8 mouse cellular contexts compared by ENCODE assay signal in genomic region chr7:112720143-112720988, GRCm38 (mm10). TPM values are rescaled to one million over a fixed set of nuclear protein-coding genes. Genes with fewer than 3 reads are reported as not detected.
DNase-seq lines count a peak whose midpoint lies in the region; ATAC-seq and TF ChIP-seq lines count a peak whose summit lies in the region.

No protein-coding gene starts in this region.

- no peak for TF ChIP-seq CTCF in hindbrain, postnatal 0 days (IDR thresholded peaks at IDR 0.05; ENCODE audit: low read depth)
- TF ChIP-seq CTCF in stomach, postnatal 0 days (IDR thresholded peaks at IDR 0.05; ENCODE audit: low read depth) = no peak

- WGBS in forebrain, embryonic 16.5 days = 4% methylated on average over 23 of the region's 23 CpGs
- WGBS in hindbrain, postnatal 0 days = 5% methylated on average over 23 of the region's 23 CpGs
- WGBS in midbrain, embryonic 10.5 days = 27% methylated on average over 23 of the region's 23 CpGs
- 7% methylated on average over 23 of the region's 23 CpGs for WGBS in stomach, postnatal 0 days

- H3K9me3 ChIP-seq in forebrain, embryonic 16.5 days (ENCODE audit: control insufficient read depth, low read length) = no peaks in the 10 kb centered on the region
- no peaks in the 10 kb centered on the region for H3K9me3 ChIP-seq in hindbrain, postnatal 0 days (ENCODE audit: low read length)
- no peaks in the 10 kb centered on the region for H3K9me3 ChIP-seq in midbrain, embryonic 10.5 days (replicated peaks)
- no peaks in the 10 kb centered on the region for H3K9me3 ChIP-seq in stomach, postnatal 0 days (ENCODE audit: control insufficient read depth, low read length)

- DNase-seq in R1 (ENCODE audit: low read depth, low spot score) = peak; percentile 57
- DNase-seq in cerebellum, adult 18-20 months = peak; percentile 62 to 65
- peak; percentile 65 for DNase-seq in hindbrain, postnatal 0 days (ENCODE audit: low spot score)
- peak; percentile 45 to 52 for DNase-seq in left cerebral cortex, adult 18-20 months (ENCODE audit: low spot score in 2 of 2)
- no peak for DNase-seq in midbrain, embryonic 10.5 days (ENCODE audit: low spot score)
- peak; percentile 67 for DNase-seq in stomach, postnatal 0 days (ENCODE audit: low spot score)
- no peak for DNase-seq in spleen, adult 12 weeks (ENCODE audit: low spot score)

- peak; percentile 68 for TF ChIP-seq EP300 in stomach, postnatal 0 days (optimal IDR thresholded peaks at IDR 0.05)

- peak overlapping the region; percentile 66 for H3K27ac ChIP-seq in forebrain, embryonic 16.5 days (ENCODE audit: low read length)
- peak overlapping the region; percentile 22 for H3K27ac ChIP-seq in hindbrain, postnatal 0 days
- H3K27ac ChIP-seq in midbrain, embryonic 10.5 days (replicated peaks) = peak overlapping the region; percentile 72
- peak overlapping the region; percentile 82 for H3K27ac ChIP-seq in stomach, postnatal 0 days (replicated peaks)

- peak; percentile 61 for ATAC-seq in forebrain, embryonic 16.5 days
- peak; percentile 60 for ATAC-seq in hindbrain, postnatal 0 days
- peak; percentile 87 for ATAC-seq in stomach, postnatal 0 days (ENCODE audit: low FRiP score, low TSS enrichment)

- peak overlapping the region; percentile 30 for H3K4me3 ChIP-seq in forebrain, embryonic 16.5 days (replicated peaks; ENCODE audit: low read length)
- H3K4me3 ChIP-seq in hindbrain, postnatal 0 days (ENCODE audit: low read length) = peak overlapping the region; percentile 5
- H3K4me3 ChIP-seq in midbrain, embryonic 10.5 days = peak overlapping the region; percentile 31
- H3K4me3 ChIP-seq in stomach, postnatal 0 days (ENCODE audit: low read depth, low read length) = no peak overlapping the region

- no peaks in the 10 kb centered on the region for H3K27me3 ChIP-seq in forebrain, embryonic 16.5 days (replicated peaks; ENCODE audit: control insufficient read depth, insufficient read depth, low read length)
- no peaks in the 10 kb centered on the region for H3K27me3 ChIP-seq in hindbrain, postnatal 0 days (ENCODE audit: insufficient read depth, low read length)
- no peaks in the 10 kb centered on the region for H3K27me3 ChIP-seq in midbrain, embryonic 10.5 days (ENCODE audit: low read depth, poor library complexity, severe bottlenecking)
- no peaks in the 10 kb centered on the region for H3K27me3 ChIP-seq in stomach, postnatal 0 days (ENCODE audit: control insufficient read depth, insufficient read depth, low read length)

- H3K9ac ChIP-seq in forebrain, embryonic 16.5 days (replicated peaks; ENCODE audit: low read depth, low read length) = peak overlapping the region; percentile 36
- H3K9ac ChIP-seq in hindbrain, postnatal 0 days (replicated peaks; ENCODE audit: low read length) = peak overlapping the region; percentile 18
- H3K9ac ChIP-seq in stomach, postnatal 0 days (ENCODE audit: low read length) = peak overlapping the region; percentile 38; the same call in 1 of the 2 replicates

- H3K4me2 ChIP-seq in forebrain, embryonic 16.5 days (ENCODE audit: low read length) = peak overlapping the region; percentile 59
- peak overlapping the region; percentile 44 for H3K4me2 ChIP-seq in hindbrain, postnatal 0 days (ENCODE audit: low read depth, low read length)
- H3K4me2 ChIP-seq in stomach, postnatal 0 days (replicated peaks; ENCODE audit: low read depth) = peak overlapping the region; percentile 45

- peaks cover 21% of the 10 kb centered on the region for H3K4me1 ChIP-seq in forebrain, embryonic 16.5 days (replicated peaks; ENCODE audit: control insufficient read depth, insufficient read depth, low read length)
- peaks cover 25% of the 10 kb centered on the region for H3K4me1 ChIP-seq in hindbrain, postnatal 0 days (ENCODE audit: insufficient read depth, low read length)
- H3K4me1 ChIP-seq in midbrain, embryonic 10.5 days = peaks cover 80% of the 10 kb centered on the region
- H3K4me1 ChIP-seq in stomach, postnatal 0 days (replicated peaks; ENCODE audit: control insufficient read depth, insufficient read depth) = peaks cover 10% of the 10 kb centered on the region

- no peaks in the 10 kb centered on the region for H3K36me3 ChIP-seq in forebrain, embryonic 16.5 days (ENCODE audit: control insufficient read depth, insufficient read depth)
- H3K36me3 ChIP-seq in hindbrain, postnatal 0 days (ENCODE audit: insufficient read depth, low read length) = no peaks in the 10 kb centered on the region
- H3K36me3 ChIP-seq in midbrain, embryonic 10.5 days = 0 out of 2 replicates have a peak, but pooled peaks cover 2% of the 10 kb centered on the region
- no peaks in the 10 kb centered on the region for H3K36me3 ChIP-seq in stomach, postnatal 0 days (ENCODE audit: control insufficient read depth, insufficient read depth, low read length)

RNA-seq across cellular contexts. Expression of gene Tead1, which starts 41.2 kb away (rescaled TPM):
- 10.3 and 17.6 TPM in 2 replicates for polyA plus RNA-seq in forebrain, embryonic 16.5 days (2015; fragmentation: Nextera tagmentation; extraction: Ambion mirVana)
- total RNA-seq in hindbrain, postnatal 0 days (2014; rRNA removed) = 25.6 and 32.4 TPM in 2 replicates
- polyA plus RNA-seq in hindbrain, postnatal 0 days (2015; fragmentation: Nextera tagmentation; extraction: Ambion mirVana) = 10.2 and 14.3 TPM in 2 replicates
- 10 to 100 TPM; 10.7 to 10.8 TPM for total RNA-seq in left cerebral cortex, adult 18-20 months (2021)
- 17.1 and 17.6 TPM in 2 replicates for polyA plus RNA-seq in midbrain, embryonic 10.5 days (2016; fragmentation: Nextera tagmentation; extraction: Ambion mirVana)
- polyA plus RNA-seq in stomach, postnatal 0 days (2015; fragmentation: Nextera tagmentation; extraction: Ambion mirVana) = 13.5 and 13.9 TPM in 2 replicates

Comparison
In these comparisons a context has a peak if more than half of its experiments do, and no peak if none do; other contexts are left out.
1. DNase-seq: peak in R1 (single experiment), cerebellum, adult 18-20 months (2 of 2), hindbrain, postnatal 0 days (single experiment), left cerebral cortex, adult 18-20 months (2 of 2) and stomach, postnatal 0 days (single experiment); none in midbrain, embryonic 10.5 days (single experiment) and spleen, adult 12 weeks (single experiment).
2. H3K27ac ChIP-seq: peak in every context shown above with its lines; median percentile 82 in stomach, postnatal 0 days; 72 in midbrain, embryonic 10.5 days; 66 in forebrain, embryonic 16.5 days; 22 in hindbrain, postnatal 0 days.
3. Peak in every context shown above with its lines, with median percentiles within 50 percentile points of each other: ATAC-seq, H3K4me2 ChIP-seq and H3K9ac ChIP-seq.